Mouse (Mus musculus) stomach, postnatal 0 days (tissue): ENCODE results near the gene Tmem229a.

Experiments used
- CTCF ChIP-seq: IDR thresholded peaks from 2 replicates; pipeline ENCODE4 v1.5.1; 2016; ENCODE audit warnings: antibody characterized with exemption, low read depth, mild to moderate bottlenecking, moderate library complexity
- EP300 ChIP-seq: optimal IDR thresholded peaks from 2 replicates; pipeline ENCODE3; 2016; ENCODE audit warnings: antibody characterized with exemption

- TF ChIP-seq EP300 (no peak), CTCF (no peak)
Measured at GRCm38 (mm10) chr6:24910016-24910727, 45.9 kb downstream of the Tmem229a start.
